Mouse (Mus musculus): ENCODE results near the gene Lsm10.

The Lsm10 gene

DNA sequence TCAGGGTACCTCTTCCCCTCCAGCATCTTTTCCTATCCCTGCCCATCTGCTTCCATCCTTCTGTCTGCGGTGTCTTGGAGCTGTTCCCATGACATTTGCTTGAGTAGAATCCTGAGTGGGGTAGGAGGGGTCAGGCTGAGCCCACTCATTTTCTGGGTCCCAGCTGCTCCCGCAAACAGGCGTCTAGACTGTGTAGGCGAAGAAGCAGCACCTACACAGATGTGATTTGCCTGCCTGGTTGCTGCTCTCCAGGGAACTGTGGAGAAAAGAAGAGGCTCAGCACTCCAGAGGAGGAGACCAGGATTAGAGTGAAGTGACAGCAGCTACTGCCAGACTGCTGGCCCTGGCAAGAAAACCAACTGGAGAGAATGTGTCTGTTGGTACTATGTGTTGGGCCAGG lies 22.2 kb downstream of the Lsm10 start:
- DNase-seq (ENCODE audit: low spot score in 2 of 2): no peak

- DNase-seq (ENCODE audit: low spot score in 2 of 2): no peak
Observed at GRCm38 (mm10) chr4:126119051-126119450, 22.6 kb downstream of the Lsm10 start.

GRCm38 (mm10) chr4:126120052-126120451 lies 23.6 kb downstream of the Lsm10 start:
- no peak for DNase-seq (ENCODE audit: low spot score in 2 of 2)

- DNase-seq (ENCODE audit: low spot score in 2 of 2): no peak
Observed at GRCm38 (mm10) chr4:126120506-126120905, 24.1 kb downstream of the Lsm10 start.

GRCm38 (mm10) chr4:126123309-126124040 lies 27.1 kb downstream of the Lsm10 start:
- no peak for DNase-seq (ENCODE audit: low spot score in 2 of 2)

GRCm38 (mm10) chr4:126130502-126130901 lies 34.1 kb downstream of the Lsm10 start:
- DNase-seq (ENCODE audit: low spot score in 2 of 2): no peak

DNA sequence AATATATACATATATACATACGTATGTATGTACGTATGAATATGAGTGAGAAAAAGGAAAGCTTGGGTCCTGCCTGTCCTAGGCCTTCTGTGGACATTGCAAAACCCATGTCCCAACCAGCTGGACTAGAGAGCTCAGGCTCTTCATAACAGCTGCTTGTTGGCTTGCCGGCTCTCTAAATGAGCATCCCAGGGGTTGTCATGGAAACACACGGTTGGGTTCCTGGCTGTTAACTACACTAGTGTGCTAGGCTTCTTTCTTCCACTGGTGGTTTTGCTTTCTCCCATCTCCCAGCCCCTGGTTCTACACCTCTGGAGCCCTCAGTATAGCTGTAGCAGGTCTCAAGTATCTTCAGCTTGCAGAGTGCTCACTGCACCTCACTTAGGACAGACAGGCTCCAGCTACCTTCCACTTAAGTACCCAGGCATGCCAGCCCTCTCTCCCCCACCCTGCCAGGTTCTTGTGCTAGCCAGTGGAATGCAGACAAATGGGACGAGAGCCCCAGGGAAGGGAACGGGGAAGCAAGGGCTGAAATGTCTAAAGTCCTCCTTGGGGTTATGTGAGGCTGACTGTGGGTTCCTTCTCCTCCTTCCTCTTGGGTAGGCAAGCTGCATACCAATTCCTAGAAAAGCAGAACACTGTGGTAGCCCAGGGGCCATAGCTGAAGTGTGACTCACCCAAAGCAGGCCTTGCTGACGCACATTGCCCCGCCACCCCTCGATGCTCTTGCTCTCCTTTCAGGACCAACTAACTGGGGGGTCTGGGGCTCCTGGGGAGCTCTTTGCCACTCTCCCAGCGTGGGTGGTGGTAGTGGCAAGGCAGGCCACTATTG lies 35.1 kb downstream of the Lsm10 start:
- no peak for DNase-seq (ENCODE audit: low spot score in 2 of 2)

DNA sequence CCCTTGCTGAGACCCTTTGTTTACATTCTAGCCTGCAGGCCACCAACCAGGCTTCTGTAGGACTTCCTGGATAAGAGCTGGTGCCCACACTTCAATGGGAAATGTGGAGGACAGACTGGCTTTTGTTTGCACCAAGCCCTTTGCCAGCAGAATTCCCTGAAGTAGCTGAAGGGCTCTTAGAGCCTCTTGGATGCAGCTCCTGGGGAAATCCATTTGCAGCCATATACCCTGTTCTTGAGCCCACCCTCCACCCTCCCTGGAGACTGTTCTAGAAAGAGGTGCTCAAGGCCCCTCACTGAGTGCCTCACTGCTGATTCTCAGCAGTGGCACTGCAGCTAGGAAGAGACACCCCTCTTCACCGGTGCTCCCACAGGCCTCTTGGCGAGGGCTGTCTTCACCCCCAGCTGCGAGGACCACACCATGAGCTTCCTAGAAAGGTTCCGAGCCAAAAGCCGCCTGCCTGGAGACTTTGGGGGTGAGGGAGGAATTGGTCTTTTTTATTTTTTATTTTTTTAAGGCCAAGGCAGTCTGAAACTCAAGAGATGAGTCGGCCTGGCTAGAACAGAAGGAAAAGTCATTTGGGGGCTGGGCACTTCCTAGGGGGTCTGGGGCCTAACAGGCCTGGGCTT lies 36.3 kb downstream of the Lsm10 start:
- no peak for DNase-seq (ENCODE audit: low spot score in 2 of 2)

- no peak for DNase-seq (ENCODE audit: low spot score in 2 of 2)
Observed at GRCm38 (mm10) chr4:126134236-126134635, 37.8 kb downstream of the Lsm10 start.

DNA sequence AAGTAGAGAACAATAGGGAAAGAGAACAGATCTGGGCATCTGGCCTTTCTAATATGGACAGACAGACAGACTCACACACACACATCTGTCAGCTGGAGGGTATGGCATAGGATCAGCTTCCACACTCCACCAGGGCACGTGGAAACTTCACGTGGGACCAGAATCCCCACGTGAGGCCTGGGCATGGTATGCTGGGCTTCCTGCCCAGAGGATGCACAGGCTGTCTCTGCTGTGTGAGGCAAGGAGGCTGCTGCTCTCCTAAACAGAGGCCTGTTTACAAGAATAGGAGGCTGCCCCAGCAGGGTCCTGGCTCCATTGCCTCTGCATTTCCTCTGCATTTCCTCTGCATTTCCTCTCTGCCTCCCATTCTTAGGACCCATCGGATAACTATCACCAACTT lies 38.2 kb downstream of the Lsm10 start:
- no peak for DNase-seq (ENCODE audit: low spot score in 2 of 2)

DNA sequence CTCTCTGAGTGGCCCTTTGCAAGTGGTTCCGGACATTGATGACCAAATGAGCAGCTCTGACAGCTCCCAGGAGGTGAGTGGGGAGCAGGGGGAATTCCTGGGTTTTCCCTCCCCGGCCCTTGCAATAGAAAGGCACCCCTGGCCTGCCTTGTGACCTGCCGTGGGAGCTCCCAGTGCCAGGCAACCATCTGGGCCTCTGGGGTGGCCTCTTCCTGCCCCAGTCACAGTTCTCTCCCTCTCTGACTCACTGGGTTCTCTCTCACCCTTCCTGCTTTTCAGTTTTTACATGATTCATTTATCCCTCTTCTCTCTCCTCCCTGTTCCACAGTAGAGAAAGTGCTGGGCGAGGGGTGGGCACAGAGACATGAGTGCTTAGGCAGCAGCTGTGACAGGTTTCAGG lies 41.4 kb downstream of the Lsm10 start:
- no peak for DNase-seq (ENCODE audit: low spot score in 2 of 2)

- no peak for DNase-seq (ENCODE audit: low spot score in 2 of 2)
Observed at GRCm38 (mm10) chr4:126141021-126141420, 44.6 kb downstream of the Lsm10 start.

DNA sequence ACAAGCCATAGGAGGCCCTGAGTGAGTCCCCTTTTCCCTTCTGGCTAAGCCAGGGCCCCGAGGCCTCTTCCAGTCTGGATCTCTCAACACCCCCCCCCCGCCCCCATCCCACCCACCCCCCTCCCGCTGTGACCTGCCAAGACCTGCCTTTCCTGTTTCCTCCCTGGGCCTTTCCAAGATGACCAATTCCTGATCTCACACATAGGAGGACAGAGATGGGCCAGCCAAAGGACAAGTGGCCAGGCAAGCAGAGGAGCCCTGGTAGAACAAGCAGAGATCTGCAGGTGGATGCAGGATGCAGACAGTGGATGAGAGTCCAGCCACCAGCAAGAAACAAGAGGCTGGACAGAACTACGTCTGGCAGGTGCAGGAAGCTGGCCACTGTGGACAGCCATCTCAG lies 49.0 kb downstream of the Lsm10 start:
- no peak for DNase-seq (ENCODE audit: low spot score in 2 of 2)

- no peak for DNase-seq (ENCODE audit: low spot score in 2 of 2)
Observed at GRCm38 (mm10) chr4:126146974-126147532, 50.6 kb downstream of the Lsm10 start.

- peak in 1 of 2 experiments; percentile 23 for DNase-seq (ENCODE audit: low spot score in 2 of 2)
Observed at GRCm38 (mm10) chr4:126147533-126148160, 51.2 kb downstream of the Lsm10 start, which contains the start of gene Eva1b. Gene Eva1b, plus strand, starts transcription at chr4:126147744.
